In the genomic region with DNA sequence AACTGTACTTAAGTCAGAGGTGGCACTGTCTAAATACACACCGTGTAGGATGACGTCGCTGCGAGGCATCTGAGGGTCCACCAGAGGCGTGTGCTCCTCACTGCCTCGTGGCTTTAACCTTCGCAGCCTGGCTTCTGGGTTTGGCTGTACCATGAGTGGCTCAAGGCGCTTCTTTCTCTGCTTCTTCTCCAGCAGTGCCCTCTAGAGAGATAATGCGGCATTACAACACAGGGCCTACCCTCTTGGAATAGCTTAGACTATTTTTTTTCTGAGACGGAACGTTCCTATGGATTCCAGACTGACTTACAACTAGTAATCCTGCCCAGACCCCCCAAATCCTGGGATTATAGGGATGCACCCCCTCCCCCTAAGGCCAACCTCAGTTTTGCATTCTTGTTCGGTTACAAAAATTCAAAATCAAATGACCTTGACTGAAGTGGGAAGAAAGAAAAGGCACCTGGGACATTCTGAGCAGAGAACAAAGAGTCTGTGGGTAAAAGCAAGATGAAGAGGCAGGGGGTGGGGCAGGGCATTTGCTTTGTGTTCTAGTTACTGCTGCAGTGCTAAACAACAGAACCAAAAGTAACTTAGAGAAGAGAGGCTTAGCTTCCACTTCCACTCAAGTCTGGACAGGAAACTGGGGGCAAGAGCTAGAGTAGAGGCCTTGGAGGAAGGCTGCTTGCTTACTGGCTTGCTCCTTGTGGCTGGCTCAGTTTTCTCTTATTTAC, we compare ENCODE assay signal across 8 mouse cellular contexts. TPM values are rescaled to one million over a fixed set of nuclear protein-coding genes. Genes with fewer than 3 reads are reported as not detected.
DNase-seq lines count a peak whose midpoint lies in the region; ATAC-seq and TF ChIP-seq lines count a peak whose summit lies in the region.

No protein-coding gene starts in this region.

- TF ChIP-seq POLR2A in kidney, adult 2 months (IDR thresholded peaks at IDR 0.05; ENCODE audit: low read depth, low read length) = no peak

- WGBS in kidney, adult 2 months = 28% methylated on average over 12 of the region's 12 CpGs
- 31% methylated on average over 12 of the region's 12 CpGs for WGBS in limb, embryonic 11.5 days
- WGBS in midbrain, embryonic 14.5 days = 19% methylated on average over 12 of the region's 12 CpGs

- peaks cover 9% of the 10 kb centered on the region for H3K4me1 ChIP-seq in kidney, adult 2 months (ENCODE audit: control insufficient read depth, insufficient read depth, low read length)
- H3K4me1 ChIP-seq in limb, embryonic 11.5 days (ENCODE audit: control insufficient read depth, insufficient read depth, low read length) = no peaks in the 10 kb centered on the region
- no peaks in the 10 kb centered on the region for H3K4me1 ChIP-seq in midbrain, embryonic 14.5 days (ENCODE audit: control insufficient read depth, insufficient read depth, low read length)

- H3K27me3 ChIP-seq in kidney, adult 2 months (replicated peaks; ENCODE audit: control insufficient read depth, insufficient read depth, low read length) = no peaks in the 10 kb centered on the region
- H3K27me3 ChIP-seq in limb, embryonic 11.5 days (ENCODE audit: control insufficient read depth, insufficient read depth, low read length) = no peaks in the 10 kb centered on the region
- no peaks in the 10 kb centered on the region for H3K27me3 ChIP-seq in midbrain, embryonic 14.5 days (ENCODE audit: control insufficient read depth, insufficient read depth, low read length)
- H3K27me3 ChIP-seq in splenic B cell, adult 2 months (ENCODE audit: control insufficient read depth, insufficient read depth, low read length, poor library complexity, severe bottlenecking) = no peaks in the 10 kb centered on the region

- DNase-seq in A20 (ENCODE audit: low read depth, low spot score) = peak; percentile 74
- DNase-seq in adrenal gland, postnatal 10 days = peak; percentile 85
- peak; percentile 76 for DNase-seq in embryo, embryonic 9.5 days (ENCODE audit: extremely low spot score)
- DNase-seq in heart, adult 8-10 months (ENCODE audit: low spot score) = peak; percentile 55
- peak; percentile 64 for DNase-seq in kidney, adult 2 months
- DNase-seq in limb, embryonic 11.5 days (ENCODE audit: low spot score) = peak; percentile 85
- peak; percentile 87 for DNase-seq in midbrain, embryonic 14.5 days
- peak; percentile 74 for DNase-seq in splenic B cell, adult 2 months (ENCODE audit: low read depth, low spot score)

- H3K36me3 ChIP-seq in kidney, adult 2 months (ENCODE audit: control insufficient read depth, insufficient read depth, low read length) = no peaks in the 10 kb centered on the region
- peaks cover 11% of the 10 kb centered on the region for H3K36me3 ChIP-seq in limb, embryonic 11.5 days (ENCODE audit: control insufficient read depth, insufficient read depth, low read length)
- peaks cover 38% of the 10 kb centered on the region for H3K36me3 ChIP-seq in midbrain, embryonic 14.5 days (ENCODE audit: control insufficient read depth, insufficient read depth, low read length)
- 0 out of 2 replicates have a peak, but pooled peaks cover 1% of the 10 kb centered on the region for H3K36me3 ChIP-seq in splenic B cell, adult 2 months (ENCODE audit: control insufficient read depth, insufficient read depth, low read length, poor library complexity, severe bottlenecking)

- peak; percentile 67 for TF ChIP-seq CTCF in kidney, adult 2 months (conservative IDR thresholded peaks at IDR 0.05; ENCODE audit: insufficient read depth, insufficient read length, low read depth, low read length)

- peak; percentile 80 for ATAC-seq in limb, embryonic 11.5 days (ENCODE audit: insufficient number of reproducible peaks, low FRiP score, low TSS enrichment, low read depth)
- ATAC-seq in midbrain, embryonic 14.5 days (ENCODE audit: low FRiP score, low TSS enrichment) = peak; percentile 80; the same call in 1 of the 2 replicates

- no peak overlapping the region for H3K27ac ChIP-seq in kidney, adult 2 months (ENCODE audit: insufficient read depth, low read depth, low read length)
- H3K27ac ChIP-seq in limb, embryonic 11.5 days (replicated peaks; ENCODE audit: low read depth, low read length) = no peak overlapping the region
- no peak overlapping the region for H3K27ac ChIP-seq in midbrain, embryonic 14.5 days (replicated peaks; ENCODE audit: low read depth, low read length)

- no peaks in the 10 kb centered on the region for H3K9me3 ChIP-seq in limb, embryonic 11.5 days (ENCODE audit: control insufficient read depth, low read length)
- H3K9me3 ChIP-seq in midbrain, embryonic 14.5 days (ENCODE audit: control insufficient read depth, low read length) = peaks cover 11% of the 10 kb centered on the region; the same call in 1 of the 2 replicates

- H3K4me3 ChIP-seq in kidney, adult 2 months (ENCODE audit: insufficient read depth, low read depth, low read length) = no peak overlapping the region
- no peak overlapping the region for H3K4me3 ChIP-seq in limb, embryonic 11.5 days (ENCODE audit: low read depth, low read length)
- H3K4me3 ChIP-seq in midbrain, embryonic 14.5 days (replicated peaks; ENCODE audit: low read depth, low read length) = no peak overlapping the region

- no peak overlapping the region for H3K9ac ChIP-seq in limb, embryonic 11.5 days (ENCODE audit: low read length)
- H3K9ac ChIP-seq in midbrain, embryonic 14.5 days (replicated peaks; ENCODE audit: low read length) = 0 out of 2 replicates have a peak overlapping the region, but pooled peaks have one; percentile 7

- H3K4me2 ChIP-seq in limb, embryonic 11.5 days (ENCODE audit: low read depth, severe bottlenecking) = no peak overlapping the region
- H3K4me2 ChIP-seq in midbrain, embryonic 14.5 days (ENCODE audit: low read length) = no peak overlapping the region

RNA-seq across cellular contexts. Expression of a gene that starts 21.1 kb away (rescaled TPM):
- 10 to 100 TPM; 24.2 to 27.2 TPM for total RNA-seq in adrenal gland, postnatal 10 days (2021)
- total RNA-seq in heart, adult 8-10 months (2022) = 1 to 10 TPM; 6.6 to 9.9 (median 7.8) TPM
- 33.6 and 36.3 TPM in 2 replicates for polyA plus RNA-seq in kidney, adult 2 months (2012; rRNA removed)
- polyA plus RNA-seq in limb, embryonic 11.5 days (2014; fragmentation: Nextera tagmentation; extraction: Ambion mirVana) = 21.4 and 22.3 TPM in 2 replicates
- polyA plus RNA-seq in midbrain, embryonic 14.5 days (2014; fragmentation: Nextera tagmentation; extraction: Ambion mirVana) = 11.5 and 13.8 TPM in 2 replicates

RNA-seq across cellular contexts. Expression of a gene that starts 28.1 kb away (rescaled TPM):
- 10 to 100 TPM; 21.7 to 30.1 TPM for total RNA-seq in adrenal gland, postnatal 10 days (2021)
- total RNA-seq in heart, adult 8-10 months (2022) = 10 to 100 TPM in 3 of 4 experiments, 1 to 10 TPM in 1; 9.4 to 12.5 (median 10.8) TPM
- polyA plus RNA-seq in kidney, adult 2 months (2012; rRNA removed) = 8.4 and 10.6 TPM in 2 replicates
- polyA plus RNA-seq in limb, embryonic 11.5 days (2014; fragmentation: Nextera tagmentation; extraction: Ambion mirVana) = 190 and 195 TPM in 2 replicates
- polyA plus RNA-seq in midbrain, embryonic 14.5 days (2014; fragmentation: Nextera tagmentation; extraction: Ambion mirVana) = 93.8 and 101 TPM in 2 replicates

RNA-seq across cellular contexts. Expression of a gene that starts 28.2 kb away (rescaled TPM):
- 10 to 100 TPM; 15.3 to 16.6 TPM for total RNA-seq in adrenal gland, postnatal 10 days (2021)
- under 1 TPM; 0.25 to 0.76 (median 0.49) TPM for total RNA-seq in heart, adult 8-10 months (2022)
- 2.4 and 3.7 TPM in 2 replicates for polyA plus RNA-seq in kidney, adult 2 months (2012; rRNA removed)
- polyA plus RNA-seq in limb, embryonic 11.5 days (2014; fragmentation: Nextera tagmentation; extraction: Ambion mirVana) = 50.9 and 61.1 TPM in 2 replicates
- 5.5 and 9.8 TPM in 2 replicates for polyA plus RNA-seq in midbrain, embryonic 14.5 days (2014; fragmentation: Nextera tagmentation; extraction: Ambion mirVana)

RNA-seq across cellular contexts. Expression of a gene that starts 33.9 kb away (rescaled TPM):
- 1 to 10 TPM; 4.4 to 4.6 TPM for total RNA-seq in adrenal gland, postnatal 10 days (2021)
- total RNA-seq in heart, adult 8-10 months (2022) = 1 to 10 TPM; 2.0 to 4.0 (median 3.1) TPM
- 1.3 and 1.4 TPM in 2 replicates for polyA plus RNA-seq in kidney, adult 2 months (2012; rRNA removed)
- polyA plus RNA-seq in limb, embryonic 11.5 days (2014; fragmentation: Nextera tagmentation; extraction: Ambion mirVana) = 1.3 and 2.1 TPM in 2 replicates
- 0.19 and 0.55 TPM in 2 replicates for polyA plus RNA-seq in midbrain, embryonic 14.5 days (2014; fragmentation: Nextera tagmentation; extraction: Ambion mirVana)

RNA-seq across cellular contexts. Expression of a gene that starts 40.7 kb away (rescaled TPM):
- not detected for total RNA-seq in adrenal gland, postnatal 10 days (2021)
- not detected for total RNA-seq in heart, adult 8-10 months (2022)
- polyA plus RNA-seq in kidney, adult 2 months (2012; rRNA removed) = not detected in 2 replicates
- 0.33 TPM in 1 of 2 replicates, not detected in the other for polyA plus RNA-seq in limb, embryonic 11.5 days (2014; fragmentation: Nextera tagmentation; extraction: Ambion mirVana)
- polyA plus RNA-seq in midbrain, embryonic 14.5 days (2014; fragmentation: Nextera tagmentation; extraction: Ambion mirVana) = 0.59 and 1.0 TPM in 2 replicates
